Mouse (Mus musculus) embryonic facial prominence, embryonic 11.5 days (tissue): ENCODE data around the gene Morc1. TPM values are rescaled to one million over a fixed set of nuclear protein-coding genes. Genes with fewer than 3 reads are reported as not detected.

Experiments used
- ATAC-seq: fragments of 200-750 bp; cut with Nextera tagmentation; replicated peaks from 2 replicates; pipeline ENCODE4 v1.8.0; 2017; ENCODE audit warnings: low read depth; ENCODE audit not compliant: insufficient number of reproducible peaks, low FRiP score, low TSS enrichment
- DNase-seq: peaks from one replicate; pipeline ENCODE4 v3.0.0-alpha.2; 2015; ENCODE audit warnings: low spot score
- H3K27ac ChIP-seq: fragments of 300-500 bp; sonication (generic); replicated peaks from 2 replicates; pipeline ENCODE4 v1.5.1; 2014; ENCODE audit warnings: mild to moderate bottlenecking, low read depth, low read length, control low read depth
- H3K27me3 ChIP-seq: fragments of 300-500 bp; sonication (generic); 2 replicates; pipeline ENCODE4 v1.6.1; 2014; ENCODE audit warnings: mild to moderate bottlenecking, low read length, moderate library complexity, mixed read lengths; ENCODE audit not compliant: control insufficient read depth, insufficient read depth
- H3K36me3 ChIP-seq: fragments of 300-500 bp; sonication (generic); replicated peaks from 2 replicates; pipeline ENCODE4 v1.6.1; 2014; ENCODE audit warnings: low read depth, mild to moderate bottlenecking, low read length, moderate library complexity, mixed read lengths; ENCODE audit not compliant: control insufficient read depth, insufficient read depth
- H3K4me1 ChIP-seq: fragments of 300-500 bp; sonication (generic); 2 replicates; pipeline ENCODE4 v1.6.1; 2014; ENCODE audit warnings: low read length, mixed read lengths; ENCODE audit not compliant: control insufficient read depth, insufficient read depth
- H3K4me2 ChIP-seq: fragments of 300-500 bp; sonication (generic); 2 replicates; pipeline ENCODE4 v1.6.1; 2014; ENCODE audit warnings: low read depth, mild to moderate bottlenecking, control low read depth, low read length, moderate library complexity
- H3K4me3 ChIP-seq: fragments of 300-500 bp; sonication (generic); 2 replicates; pipeline ENCODE4 v1.5.1; 2014; ENCODE audit warnings: low read depth, low read length, control low read depth
- H3K9ac ChIP-seq: fragments of 300-500 bp; sonication (generic); replicated peaks from 2 replicates; pipeline ENCODE4 v1.6.1; 2014; ENCODE audit warnings: mild to moderate bottlenecking, control low read depth, low read length
- H3K9me3 ChIP-seq: fragments of 300-500 bp; sonication (generic); replicated peaks from 2 replicates; pipeline ENCODE4 v1.6.1; 2016; ENCODE audit warnings: mild to moderate bottlenecking, low read length, inconsistent platforms, mixed read lengths; ENCODE audit not compliant: control insufficient read depth
- WGBS: fragments of 180-500 bp; shearing (Covaris S2); extraction: QIAGEN DNeasy Blood & Tissue Kit; methylation state at CpG from one replicate; pipeline ENCODE4 v1.1.7; 2014; 5-methylcytosine and 5-hydroxymethylcytosine counted together
- polyA plus RNA-seq: library from polyadenylated mRNA; unstranded; fragments of >200 nt; fragmentation: Nextera tagmentation; extraction: Ambion mirVana; gene quantifications from 2 replicates; pipeline ENCODE4 v1.2.1, GENCODE M21; 2014

Gene Morc1
- polyA plus RNA-seq, 1 experiment from 2014 or later: not detected

GRCm38 (mm10) chr16:48409580-48409979 lies 21.5 kb upstream of the Morc1 start:
- 53% methylated on average over 7 of the region's 7 CpGs for WGBS

DNA sequence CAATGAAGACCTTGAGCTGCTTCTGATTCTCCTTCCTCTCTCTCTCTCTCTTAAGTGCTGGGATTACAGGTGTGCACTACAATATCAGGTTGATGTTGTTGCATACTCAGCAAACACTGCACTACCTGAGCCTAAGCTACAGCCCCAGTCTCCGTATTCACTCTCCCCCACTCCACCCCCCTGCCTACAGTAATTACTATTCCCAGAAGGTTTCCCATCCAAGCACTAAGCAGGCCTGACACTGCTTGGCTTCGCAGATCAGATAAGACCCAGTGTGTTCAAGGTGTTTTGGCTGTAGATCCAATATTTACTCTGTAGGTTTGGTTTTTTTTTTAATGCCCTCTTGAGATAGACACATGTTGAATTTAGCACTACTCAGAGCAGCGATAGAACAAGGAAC lies 20.9 kb upstream of the Morc1 start:
- Histone ChIP-seq H3K27ac (no peak overlapping the region), H3K27me3 (no peaks in the 10 kb centered on the region), H3K4me1 (no peaks in the 10 kb centered on the region), H3K9ac (no peak overlapping the region), H3K4me3 (no peak overlapping the region), H3K36me3 (no peaks in the 10 kb centered on the region), H3K4me2 (no peak overlapping the region), H3K9me3 (no peaks in the 10 kb centered on the region)
- no peak for DNase-seq
- no peak for ATAC-seq
- 65% methylated on average over 3 of the region's 3 CpGs for WGBS

More at GRCm38 (mm10) chr16:48409580-48409979, 21.5 kb upstream of the Morc1 start:
- H3K4me1 ChIP-seq: no peaks in the 10 kb centered on the region
- no peaks in the 10 kb centered on the region for H3K27me3 ChIP-seq
- no peak overlapping the region for H3K27ac ChIP-seq
- H3K4me2 ChIP-seq: no peak overlapping the region
- H3K9me3 ChIP-seq: no peaks in the 10 kb centered on the region
- DNase-seq (no peak), ATAC-seq (no peak)
- no peak overlapping the region for H3K4me3 ChIP-seq
- H3K9ac ChIP-seq: no peak overlapping the region
- no peaks in the 10 kb centered on the region for H3K36me3 ChIP-seq

DNA sequence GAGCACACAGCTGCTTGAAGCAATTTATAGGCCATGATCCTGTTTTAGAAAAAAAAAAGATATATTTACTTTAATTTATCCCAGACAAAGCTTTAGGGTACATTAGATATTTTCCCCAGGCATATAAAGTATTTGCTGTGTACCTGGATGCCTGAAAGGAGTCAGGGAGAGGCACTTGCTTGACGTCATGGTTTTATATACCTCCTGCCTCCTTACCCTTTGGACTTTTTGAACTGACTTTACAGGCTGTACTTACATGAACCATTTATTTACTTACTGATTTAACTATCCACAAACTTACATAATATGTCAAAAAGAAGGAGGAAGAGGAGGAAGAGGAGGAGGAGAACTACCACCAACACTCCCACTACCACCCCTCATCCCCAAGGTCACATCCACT lies 18.8 kb upstream of the Morc1 start, which contains the start of gene Gm5485:
Gene Gm5485 (minus strand): TSS at position 171 of the 400 bp plus-strand sequence.
- H3K27me3 ChIP-seq: no peaks in the 10 kb centered on the region
- no peak for ATAC-seq
- H3K4me1 ChIP-seq: no peaks in the 10 kb centered on the region
- no peak within 1 kb of the TSS for H3K4me3 ChIP-seq
- H3K9ac ChIP-seq: no peak within 1 kb of the TSS
- WGBS: 90% methylated on average over 1 of the region's 1 CpGs
- no peak within 1 kb of the TSS for H3K27ac ChIP-seq
- H3K36me3 ChIP-seq: no peaks in the 10 kb centered on the region
- DNase-seq: no peak
- H3K9me3 ChIP-seq: no peaks in the 10 kb centered on the region
- H3K4me2 ChIP-seq: no peak within 1 kb of the TSS

DNA sequence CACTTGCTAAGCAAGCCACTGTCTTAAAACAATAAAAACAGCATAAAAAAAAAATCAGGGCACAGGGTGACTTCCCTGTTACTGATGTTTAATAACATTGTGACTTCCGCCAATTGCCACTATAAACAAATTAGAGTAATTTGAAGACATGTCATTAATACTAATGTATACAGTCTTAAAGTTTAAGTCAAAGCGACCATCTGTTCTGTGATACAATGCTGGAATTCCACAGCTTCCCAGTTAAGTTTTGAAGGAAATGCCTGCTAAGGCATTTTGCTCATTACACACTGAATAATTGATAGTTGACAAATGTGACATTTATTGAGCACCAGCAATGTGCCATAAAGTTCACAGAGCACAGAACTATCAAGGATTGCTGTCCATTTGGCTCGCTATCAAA lies 12.5 kb upstream of the Morc1 start:
- Histone ChIP-seq H3K27me3 (no peaks in the 10 kb centered on the region), H3K4me3 (no peak overlapping the region), H3K4me2 (no peak overlapping the region), H3K36me3 (no peaks in the 10 kb centered on the region), H3K27ac (no peak overlapping the region), H3K4me1 (no peaks in the 10 kb centered on the region), H3K9ac (no peak overlapping the region), H3K9me3 (no peaks in the 10 kb centered on the region)
- no peak for DNase-seq
- no peak for ATAC-seq
- WGBS: 83% methylated on average over 3 of the region's 3 CpGs

- H3K27me3 ChIP-seq: no peaks in the 10 kb centered on the region
- H3K9ac ChIP-seq: no peak overlapping the region
- no peaks in the 10 kb centered on the region for H3K4me1 ChIP-seq
- ATAC-seq (no peak), DNase-seq (no peak)
- no peak overlapping the region for H3K27ac ChIP-seq
- H3K4me2 ChIP-seq: no peak overlapping the region
- 86% methylated on average over 2 of the region's 2 CpGs for WGBS
- no peaks in the 10 kb centered on the region for H3K36me3 ChIP-seq
- H3K4me3 ChIP-seq: no peak overlapping the region
- H3K9me3 ChIP-seq: no peaks in the 10 kb centered on the region
Measured at GRCm38 (mm10) chr16:48419035-48419434, 12.0 kb upstream of the Morc1 start.

- Histone ChIP-seq H3K4me3 (no peak overlapping the region), H3K4me1 (no peaks in the 10 kb centered on the region), H3K27ac (no peak overlapping the region), H3K36me3 (no peaks in the 10 kb centered on the region), H3K9me3 (no peaks in the 10 kb centered on the region), H3K9ac (no peak overlapping the region), H3K27me3 (no peaks in the 10 kb centered on the region), H3K4me2 (no peak overlapping the region)
- 24% methylated on average over 2 of the region's 2 CpGs for WGBS
- DNase-seq (no peak), ATAC-seq (no peak)
Measured at GRCm38 (mm10) chr16:48422501-48422900, 8.5 kb upstream of the Morc1 start.

DNA sequence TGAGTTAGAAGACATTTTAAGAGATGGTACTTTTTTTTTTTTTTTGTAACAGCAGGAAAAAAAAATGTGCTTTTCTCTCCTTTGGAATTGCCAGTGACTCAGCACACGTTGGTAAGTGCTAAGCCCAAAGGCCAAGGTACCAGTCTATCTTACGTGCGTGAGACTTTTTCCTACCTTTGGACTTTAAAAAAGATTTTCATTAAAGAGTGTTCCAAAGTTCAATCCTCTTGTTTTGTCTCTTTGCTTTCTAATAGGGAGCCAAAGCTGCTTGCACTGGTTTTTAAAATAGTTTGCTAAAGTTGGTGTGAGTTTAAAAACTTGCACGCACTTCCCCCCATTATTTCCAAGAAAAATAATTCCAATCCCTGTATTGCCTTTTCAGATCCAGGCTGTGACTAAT lies 7.0 kb upstream of the Morc1 start:
- Histone ChIP-seq H3K9ac (no peak overlapping the region), H3K4me1 (no peaks in the 10 kb centered on the region), H3K27ac (no peak overlapping the region), H3K36me3 (no peaks in the 10 kb centered on the region), H3K27me3 (no peaks in the 10 kb centered on the region), H3K4me3 (no peak overlapping the region), H3K4me2 (no peak overlapping the region), H3K9me3 (no peaks in the 10 kb centered on the region)
- ATAC-seq: no peak
- 95% methylated on average over 4 of the region's 4 CpGs for WGBS
- no peak for DNase-seq

- no peaks in the 10 kb centered on the region for H3K27me3 ChIP-seq
- no peak overlapping the region for H3K4me3 ChIP-seq
- H3K36me3 ChIP-seq: no peaks in the 10 kb centered on the region
- WGBS: 62% methylated on average over 1 of the region's 1 CpGs
- no peak overlapping the region for H3K9ac ChIP-seq
- no peak for ATAC-seq
- H3K27ac ChIP-seq: no peak overlapping the region
- no peak overlapping the region for H3K4me2 ChIP-seq
- no peak for DNase-seq
- H3K9me3 ChIP-seq: no peaks in the 10 kb centered on the region
- no peaks in the 10 kb centered on the region for H3K4me1 ChIP-seq
Measured at GRCm38 (mm10) chr16:48429427-48429826, 1.6 kb upstream of the Morc1 start.
